Mouse (Mus musculus) G1E (cell line): Measurements from ENCODE around the gene Ggcx.

Experiments
- CTCF ChIP-seq: IDR thresholded peaks from 2 replicates; pipeline ENCODE4 v1.5.1; 2012; ENCODE audit warnings: low read depth, low read length, inconsistent platforms, mixed read lengths
- GATA1 ChIP-seq: IDR thresholded peaks from 2 replicates; pipeline ENCODE4 v1.6.1; 2012; ENCODE audit warnings: borderline replicate concordance, low read length, inconsistent platforms, mixed read lengths
- POLR2AphosphoS5 ChIP-seq: IDR thresholded peaks from 2 replicates; pipeline ENCODE4 v1.6.1; 2012; ENCODE audit warnings: low read depth, low read length, inconsistent platforms; ENCODE audit not compliant: insufficient replicate concordance
- TAL1 ChIP-seq: conservative IDR thresholded peaks from 2 replicates; pipeline ENCODE4 v1.6.1; 2012; ENCODE audit warnings: low read depth, low read length, inconsistent platforms, mixed read lengths

- 0 out of 2 replicates have a peak, but pooled peaks have one; percentile 11 for TF ChIP-seq CTCF
- no peak for TF ChIP-seq GATA1
- no peak for TF ChIP-seq TAL1
- peak; percentile 96; the same call in 1 of the 2 replicates for TF ChIP-seq POLR2AphosphoS5
Observed at GRCm38 (mm10) chr6:72439355-72440185, 25.5 kb downstream of the Ggcx start, which contains the start of gene Mat2a.
